Mouse (Mus musculus) limb, embryonic 13.5 days (tissue): ENCODE measurements around the gene Atp9a. TPM values are rescaled to one million over a fixed set of nuclear protein-coding genes. Genes with fewer than 3 reads are reported as not detected.
A peak's percentile ranks its signal among the peaks of the same experiment; 100 is the strongest.

Experiments
- ATAC-seq: fragments of 200-750 bp; cut with Nextera tagmentation; 2 replicates; pipeline ENCODE4 v1.8.0; 2017; ENCODE audit warnings: low read depth, moderate number of reproducible peaks, moderate TSS enrichment; ENCODE audit not compliant: low FRiP score
- H3K27ac ChIP-seq: fragments of 300-500 bp; sonication (generic); 2 replicates; pipeline ENCODE4 v1.5.1; 2015; ENCODE audit warnings: inconsistent platforms, mild to moderate bottlenecking, moderate library complexity
- H3K27me3 ChIP-seq: fragments of 300-500 bp; sonication (generic); 2 replicates; pipeline ENCODE4 v1.6.1; 2015; ENCODE audit warnings: mild to moderate bottlenecking, inconsistent platforms
- H3K36me3 ChIP-seq: fragments of 300-500 bp; sonication (generic); 2 replicates; pipeline ENCODE4 v1.6.1; 2015; ENCODE audit warnings: inconsistent platforms, mild to moderate bottlenecking, moderate library complexity
- H3K4me1 ChIP-seq: fragments of 300-500 bp; sonication (generic); 2 replicates; pipeline ENCODE4 v1.6.1; 2015; ENCODE audit warnings: inconsistent platforms
- H3K4me2 ChIP-seq: fragments of 300-500 bp; sonication (generic); replicated peaks from 2 replicates; pipeline ENCODE4 v1.6.1; 2015; ENCODE audit warnings: inconsistent platforms, mild to moderate bottlenecking, moderate library complexity
- H3K4me3 ChIP-seq: fragments of 300-500 bp; sonication (generic); 2 replicates; pipeline ENCODE4 v1.5.1; 2015; ENCODE audit warnings: moderate library complexity, mild to moderate bottlenecking, inconsistent platforms
- H3K9ac ChIP-seq: fragments of 300-500 bp; sonication (generic); 2 replicates; pipeline ENCODE4 v1.6.1; 2015; ENCODE audit warnings: mild to moderate bottlenecking, inconsistent platforms
- H3K9me3 ChIP-seq: fragments of 300-500 bp; sonication (generic); 2 replicates; pipeline ENCODE4 v1.6.1; 2016; ENCODE audit warnings: inconsistent platforms
- WGBS: fragments of 180-500 bp; shearing (Covaris S2); methylation state at CpG from one replicate; pipeline ENCODE4 v1.1.7; 2015; 5-methylcytosine and 5-hydroxymethylcytosine counted together
- polyA plus RNA-seq: library from polyadenylated mRNA; unstranded; fragments of >200 nt; fragmentation: Nextera tagmentation; extraction: Ambion mirVana; gene quantifications from 2 replicates; pipeline ENCODE4 v1.2.1, GENCODE M21; 2015

Gene Atp9a
- polyA plus RNA-seq: 22.3 and 22.6 TPM in 2 replicates

DNA sequence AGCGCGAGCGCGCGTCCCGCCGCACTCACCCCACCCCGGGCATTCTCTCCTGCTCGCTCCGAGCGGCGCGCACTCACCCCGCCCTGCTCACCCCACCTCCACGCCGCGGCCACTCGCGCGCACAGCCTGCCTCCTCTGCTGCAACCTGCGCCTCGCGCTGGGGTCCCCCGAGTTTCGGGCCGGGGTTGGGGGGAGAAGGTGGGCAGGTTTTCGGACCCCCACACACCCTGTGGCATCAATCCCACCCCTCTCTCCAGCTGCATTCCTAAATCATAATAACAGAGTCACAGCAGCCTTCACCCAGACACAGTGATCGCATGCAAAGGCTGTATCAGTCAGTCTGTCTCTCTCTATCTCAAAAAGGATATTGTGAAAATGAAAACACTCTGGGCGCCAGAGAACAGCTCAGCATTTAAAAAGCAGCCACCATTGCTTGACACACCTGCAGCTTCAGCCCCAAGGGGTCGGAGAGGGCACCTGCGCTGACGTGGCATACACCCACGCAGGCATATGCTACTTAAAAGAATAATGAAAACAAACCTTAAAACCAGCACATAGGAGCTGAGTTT is at the start of gene Atp9a:
TSS of gene Atp9a (minus strand) at position 351 of the 569 bp plus-strand sequence.
- peak; percentile 52 for ATAC-seq
- H3K4me2 ChIP-seq: peak within 1 kb of the TSS; percentile 76
- H3K9me3 ChIP-seq: peaks cover 5% of the 10 kb centered on the region; the same call in 1 of the 2 replicates
- H3K27ac ChIP-seq: peak within 1 kb of the TSS; percentile 72
- no peaks in the 10 kb centered on the region for H3K36me3 ChIP-seq
- peak within 1 kb of the TSS; percentile 88 for H3K4me3 ChIP-seq
- H3K4me1 ChIP-seq: 0 out of 2 replicates have a peak, but pooled peaks cover 2% of the 10 kb centered on the region
- peak within 1 kb of the TSS; percentile 82 for H3K9ac ChIP-seq
- H3K27me3 ChIP-seq: no peaks in the 10 kb centered on the region
- 7% methylated on average over 32 of the region's 33 CpGs for WGBS

DNA sequence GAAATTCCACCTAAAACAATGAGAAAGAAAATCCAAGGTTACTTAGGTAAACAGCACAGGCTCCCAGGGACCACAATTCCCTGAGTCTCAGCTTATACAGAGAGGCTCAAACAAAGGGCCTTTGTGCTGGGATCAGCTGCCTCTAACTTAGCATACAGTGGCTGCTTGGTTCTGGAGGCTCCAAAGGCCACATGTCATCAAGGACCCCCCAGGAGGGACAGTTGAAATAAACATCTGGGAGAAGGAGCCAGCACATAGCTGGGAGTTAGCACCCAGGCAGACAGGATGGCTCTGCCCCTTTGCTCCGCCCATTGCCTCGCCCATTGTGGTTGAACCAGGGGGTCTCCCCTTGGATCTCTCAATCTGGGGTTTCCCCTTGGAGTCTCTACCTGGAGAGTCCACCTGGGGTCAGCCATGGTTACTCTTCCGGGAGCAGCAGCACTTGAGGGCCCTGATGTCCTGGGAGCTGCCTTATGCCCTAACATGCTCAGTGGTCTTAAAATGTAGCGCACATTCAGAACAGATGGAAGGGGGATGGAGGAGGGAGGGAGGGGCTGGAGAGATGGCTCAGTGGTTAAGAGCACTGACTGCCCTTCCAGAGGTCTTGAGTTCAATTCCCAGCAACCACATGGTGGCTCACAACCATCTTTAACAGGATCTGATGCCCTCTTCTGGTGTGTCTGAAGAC is 49.0 kb upstream of the Atp9a start:
- Histone ChIP-seq H3K4me3 (no peak overlapping the region), H3K9me3 (no peaks in the 10 kb centered on the region), H3K4me1 (peaks cover 6% of the 10 kb centered on the region), H3K4me2 (no peak overlapping the region), H3K27ac (no peak overlapping the region; the same call in 1 of the 2 replicates), H3K27me3 (no peaks in the 10 kb centered on the region), H3K36me3 (no peaks in the 10 kb centered on the region), H3K9ac (no peak overlapping the region)
- 69% methylated on average over 4 of the region's 4 CpGs for WGBS
- ATAC-seq: no peak

DNA sequence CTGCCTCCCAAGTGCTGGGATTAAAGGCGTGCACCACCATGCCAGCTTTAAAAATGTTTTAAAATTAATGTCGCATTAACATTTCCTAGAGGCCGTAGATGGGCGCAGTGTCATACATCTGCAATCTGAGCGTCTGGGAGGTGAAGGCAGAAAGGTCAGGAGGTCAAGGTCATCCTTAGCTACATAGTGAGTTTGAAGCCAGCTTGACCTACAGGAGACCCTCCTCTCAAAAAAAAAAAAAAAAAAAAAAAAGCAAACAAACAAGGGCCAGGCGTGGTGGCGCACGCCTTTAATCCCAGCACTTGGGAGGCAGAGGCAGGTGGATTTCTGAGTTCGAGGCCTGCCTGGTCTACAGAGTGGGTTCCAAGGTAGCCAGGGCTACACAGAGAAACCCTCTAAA is 44.0 kb upstream of the Atp9a start:
- H3K27ac ChIP-seq: no peak overlapping the region
- H3K9me3 ChIP-seq: no peaks in the 10 kb centered on the region
- no peaks in the 10 kb centered on the region for H3K4me1 ChIP-seq
- ATAC-seq: no peak
- H3K27me3 ChIP-seq: no peaks in the 10 kb centered on the region
- H3K9ac ChIP-seq: no peak overlapping the region
- no peak overlapping the region for H3K4me3 ChIP-seq
- 93% methylated on average over 9 of the region's 9 CpGs for WGBS
- no peaks in the 10 kb centered on the region for H3K36me3 ChIP-seq
- no peak overlapping the region for H3K4me2 ChIP-seq

DNA sequence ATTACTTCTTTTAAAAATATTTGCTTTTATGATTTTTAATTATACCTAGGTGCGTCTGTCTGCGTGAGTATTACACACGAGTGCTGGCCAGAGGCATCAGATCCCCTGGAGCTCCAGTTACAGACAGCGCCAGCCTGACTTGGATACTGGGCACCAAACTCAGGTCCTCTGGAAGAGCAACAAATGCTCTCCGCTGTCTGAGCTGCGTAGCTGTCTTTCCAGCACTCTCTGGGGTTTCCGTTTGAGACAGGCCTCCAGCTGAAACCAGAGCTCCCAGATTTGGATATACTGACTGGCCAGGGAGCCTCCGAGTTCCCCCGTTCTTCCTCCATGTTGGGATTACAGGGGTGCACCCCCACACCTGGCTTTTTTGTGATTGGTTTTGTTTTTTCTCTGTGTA is 38.4 kb upstream of the Atp9a start:
- Histone ChIP-seq H3K27me3 (no peaks in the 10 kb centered on the region), H3K36me3 (no peaks in the 10 kb centered on the region), H3K27ac (0 out of 2 replicates have a peak overlapping the region, but pooled peaks have one; percentile 2), H3K9me3 (no peaks in the 10 kb centered on the region), H3K4me2 (no peak overlapping the region), H3K4me3 (no peak overlapping the region), H3K4me1 (peaks cover 11% of the 10 kb centered on the region), H3K9ac (no peak overlapping the region)
- WGBS: 28% methylated on average over 9 of the region's 9 CpGs
- no peak for ATAC-seq

DNA sequence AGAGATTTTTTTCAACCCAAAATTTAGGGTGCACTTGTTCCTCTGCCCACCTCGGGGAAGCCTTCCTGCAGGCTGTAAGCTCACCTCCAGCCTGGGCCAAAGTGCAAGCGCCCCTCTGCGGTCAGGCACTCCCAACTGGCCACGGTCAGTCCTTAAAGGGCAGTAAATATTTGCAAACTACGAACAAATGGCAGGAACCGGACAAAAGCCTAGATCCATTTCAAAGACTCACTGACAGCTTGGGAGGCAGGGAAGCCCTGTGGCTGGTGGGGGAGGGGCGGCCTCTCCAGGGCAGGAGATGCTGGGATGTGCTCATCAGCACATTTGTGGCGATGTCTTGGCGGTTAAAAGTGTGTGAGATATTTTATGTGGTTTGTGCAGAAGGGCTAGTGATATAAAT is 37.8 kb upstream of the Atp9a start:
- ATAC-seq: no peak
- Histone ChIP-seq H3K4me3 (no peak overlapping the region), H3K4me1 (peaks cover 11% of the 10 kb centered on the region), H3K27ac (no peak overlapping the region), H3K4me2 (no peak overlapping the region), H3K9me3 (no peaks in the 10 kb centered on the region), H3K36me3 (no peaks in the 10 kb centered on the region), H3K27me3 (no peaks in the 10 kb centered on the region), H3K9ac (no peak overlapping the region)
- 16% methylated on average over 9 of the region's 9 CpGs for WGBS

DNA sequence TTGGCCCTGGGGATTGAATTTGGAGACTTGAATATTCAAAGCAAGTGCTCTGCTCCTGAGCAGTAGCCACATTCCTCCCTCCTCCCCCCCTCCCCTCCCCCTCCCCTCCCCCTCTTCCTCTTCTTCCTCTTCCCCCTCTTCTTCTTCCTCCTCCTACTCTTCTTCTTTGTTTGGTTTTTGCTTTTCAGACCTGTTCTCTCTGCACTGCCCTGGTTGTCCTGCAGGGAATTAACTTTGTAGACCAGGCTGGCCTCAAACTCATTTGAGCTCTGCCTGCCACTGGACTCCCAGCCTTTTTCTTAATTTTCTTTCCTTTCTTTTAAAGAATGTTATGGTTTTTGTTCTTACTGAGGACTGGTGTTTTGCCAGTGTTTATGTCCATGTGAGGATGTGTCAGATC is 35.3 kb upstream of the Atp9a start:
- Histone ChIP-seq H3K27ac (no peak overlapping the region), H3K9me3 (no peaks in the 10 kb centered on the region), H3K27me3 (no peaks in the 10 kb centered on the region), H3K4me2 (no peak overlapping the region), H3K36me3 (no peaks in the 10 kb centered on the region), H3K9ac (no peak overlapping the region), H3K4me1 (peaks cover 11% of the 10 kb centered on the region), H3K4me3 (no peak overlapping the region)
- no peak for ATAC-seq

DNA sequence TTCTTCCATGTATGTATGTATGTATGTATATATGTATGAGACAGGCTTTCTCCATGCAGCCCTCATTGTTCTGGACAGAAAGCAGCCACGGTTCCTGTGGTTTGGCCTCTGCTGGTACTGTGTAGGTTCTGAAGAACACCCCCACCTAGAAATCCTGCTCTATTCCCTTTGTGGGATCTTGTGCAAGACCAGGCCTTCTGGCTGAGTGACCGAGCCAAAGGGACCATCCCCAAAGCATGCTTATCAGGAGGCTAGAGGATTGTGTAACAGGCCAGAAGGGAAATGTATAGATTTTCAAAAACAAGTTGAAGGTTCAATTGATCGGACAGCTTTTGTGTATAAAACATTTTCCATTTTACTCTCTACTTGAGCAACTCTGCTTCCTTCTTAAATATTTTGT is 34.0 kb upstream of the Atp9a start:
- Histone ChIP-seq H3K4me2 (no peak overlapping the region), H3K27ac (no peak overlapping the region), H3K27me3 (no peaks in the 10 kb centered on the region), H3K9ac (no peak overlapping the region), H3K4me1 (peaks cover 11% of the 10 kb centered on the region), H3K4me3 (no peak overlapping the region), H3K9me3 (no peaks in the 10 kb centered on the region), H3K36me3 (no peaks in the 10 kb centered on the region)
- 85% methylated on average over 3 of the region's 3 CpGs for WGBS
- ATAC-seq: no peak

DNA sequence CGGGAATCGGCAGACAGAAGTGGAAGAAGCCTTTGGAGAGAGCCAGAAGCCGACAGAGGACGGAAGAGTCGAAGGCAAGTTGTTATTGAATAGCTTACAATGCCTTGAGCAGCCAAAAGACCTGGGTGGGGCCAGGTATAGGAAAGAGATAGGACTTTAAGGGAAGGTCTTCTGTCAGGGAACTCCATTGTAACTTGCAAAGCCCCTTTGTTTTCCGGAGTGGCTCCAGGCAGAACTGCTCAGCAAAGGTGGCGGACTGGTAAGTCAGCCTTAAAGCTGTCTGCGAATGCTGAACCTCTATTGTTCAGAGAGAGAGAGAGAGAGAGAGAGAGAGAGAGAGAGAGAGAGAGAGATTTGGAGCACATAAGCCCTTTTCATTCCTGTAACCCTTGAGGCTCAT is 27.1 kb upstream of the Atp9a start:
- ATAC-seq: no peak
- H3K9ac ChIP-seq: no peak overlapping the region
- H3K27ac ChIP-seq: no peak overlapping the region
- no peak overlapping the region for H3K4me2 ChIP-seq
- peaks cover 21% of the 10 kb centered on the region for H3K4me1 ChIP-seq
- H3K27me3 ChIP-seq: peaks cover 54% of the 10 kb centered on the region
- 70% methylated on average over 8 of the region's 8 CpGs for WGBS
- no peaks in the 10 kb centered on the region for H3K36me3 ChIP-seq
- H3K9me3 ChIP-seq: no peaks in the 10 kb centered on the region
- no peak overlapping the region for H3K4me3 ChIP-seq

DNA sequence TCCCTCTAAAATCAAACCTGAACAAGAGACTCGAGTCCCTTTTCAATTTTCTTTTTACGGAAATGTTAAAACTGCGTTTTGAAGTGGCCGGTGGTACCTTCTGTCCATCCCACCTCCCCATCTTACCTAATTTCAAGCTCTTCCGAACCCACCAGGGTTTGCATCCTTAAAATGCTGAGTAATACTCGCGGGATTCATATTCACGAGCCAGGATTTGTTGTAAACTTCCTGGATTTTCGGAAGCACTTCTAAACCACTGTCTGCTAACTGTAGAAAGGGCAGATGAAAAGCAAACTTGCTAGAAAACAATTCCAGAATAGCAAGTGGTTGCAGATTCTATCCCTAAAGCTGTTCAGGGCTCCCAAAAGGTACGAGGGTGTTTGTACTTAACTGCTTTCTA is 25.4 kb upstream of the Atp9a start, which contains the start of gene Sall4:
TSS of gene Sall4 (minus strand) at position 362 of the 400 bp plus-strand sequence.
- no peak within 1 kb of the TSS for H3K27ac ChIP-seq
- H3K4me2 ChIP-seq: peak within 1 kb of the TSS; percentile 97
- ATAC-seq: no peak
- peak within 1 kb of the TSS; percentile 56 for H3K4me3 ChIP-seq
- 12% methylated on average over 10 of the region's 10 CpGs for WGBS
- H3K9ac ChIP-seq: peak within 1 kb of the TSS; percentile 61
- H3K9me3 ChIP-seq: no peaks in the 10 kb centered on the region
- H3K36me3 ChIP-seq: no peaks in the 10 kb centered on the region
- peaks cover 70% of the 10 kb centered on the region for H3K27me3 ChIP-seq
- peaks cover 22% of the 10 kb centered on the region for H3K4me1 ChIP-seq

DNA sequence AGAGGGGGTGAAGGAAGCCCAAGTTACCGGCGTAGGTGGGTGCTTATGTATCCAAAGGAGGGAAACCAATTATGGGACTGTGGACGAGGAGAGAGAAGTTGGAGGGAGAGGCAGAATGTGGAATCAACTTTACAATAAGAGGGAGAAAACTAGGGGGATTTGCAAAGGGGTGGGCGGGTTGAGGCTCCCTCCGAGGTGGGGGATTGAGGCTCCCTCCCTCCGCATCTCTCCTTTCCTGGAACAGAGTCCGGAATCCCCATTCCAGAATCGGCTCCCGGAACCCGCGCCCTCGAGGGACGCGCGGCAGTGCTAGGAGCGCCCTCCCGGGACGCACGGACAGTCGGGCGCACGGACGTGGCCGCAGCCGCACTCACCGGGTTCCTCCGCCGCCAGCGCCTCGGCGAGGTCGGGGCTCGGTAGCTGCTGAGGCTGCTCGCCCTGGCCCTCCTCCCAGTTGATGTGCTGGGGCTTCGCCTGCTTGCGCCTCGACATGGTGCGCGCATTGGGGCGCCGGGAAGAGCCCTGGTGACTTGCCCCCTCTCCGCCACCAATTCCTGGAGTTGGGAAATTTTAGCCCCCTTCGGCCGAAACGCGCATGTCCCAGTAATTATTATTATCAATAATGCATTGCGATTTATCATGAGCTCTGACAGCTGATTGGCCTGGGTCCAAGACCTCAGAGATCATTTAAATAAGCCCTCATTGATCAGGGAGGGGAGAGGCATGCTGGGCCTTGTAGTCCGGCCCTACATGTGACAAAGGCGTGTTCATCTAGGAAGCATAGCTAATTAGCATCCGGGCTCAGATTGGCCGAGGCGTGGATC is 24.5 kb upstream of the Atp9a start:
- H3K36me3 ChIP-seq: no peaks in the 10 kb centered on the region
- peak overlapping the region; percentile 56 for H3K4me3 ChIP-seq
- H3K9ac ChIP-seq: peak overlapping the region; percentile 67
- peak overlapping the region; percentile 97 for H3K4me2 ChIP-seq
- WGBS: under 1% methylated on average over 52 of the region's 52 CpGs
- H3K9me3 ChIP-seq: no peaks in the 10 kb centered on the region
- H3K27me3 ChIP-seq: peaks cover 77% of the 10 kb centered on the region
- H3K4me1 ChIP-seq: peaks cover 30% of the 10 kb centered on the region
- ATAC-seq: no peak
- no peak overlapping the region for H3K27ac ChIP-seq

DNA sequence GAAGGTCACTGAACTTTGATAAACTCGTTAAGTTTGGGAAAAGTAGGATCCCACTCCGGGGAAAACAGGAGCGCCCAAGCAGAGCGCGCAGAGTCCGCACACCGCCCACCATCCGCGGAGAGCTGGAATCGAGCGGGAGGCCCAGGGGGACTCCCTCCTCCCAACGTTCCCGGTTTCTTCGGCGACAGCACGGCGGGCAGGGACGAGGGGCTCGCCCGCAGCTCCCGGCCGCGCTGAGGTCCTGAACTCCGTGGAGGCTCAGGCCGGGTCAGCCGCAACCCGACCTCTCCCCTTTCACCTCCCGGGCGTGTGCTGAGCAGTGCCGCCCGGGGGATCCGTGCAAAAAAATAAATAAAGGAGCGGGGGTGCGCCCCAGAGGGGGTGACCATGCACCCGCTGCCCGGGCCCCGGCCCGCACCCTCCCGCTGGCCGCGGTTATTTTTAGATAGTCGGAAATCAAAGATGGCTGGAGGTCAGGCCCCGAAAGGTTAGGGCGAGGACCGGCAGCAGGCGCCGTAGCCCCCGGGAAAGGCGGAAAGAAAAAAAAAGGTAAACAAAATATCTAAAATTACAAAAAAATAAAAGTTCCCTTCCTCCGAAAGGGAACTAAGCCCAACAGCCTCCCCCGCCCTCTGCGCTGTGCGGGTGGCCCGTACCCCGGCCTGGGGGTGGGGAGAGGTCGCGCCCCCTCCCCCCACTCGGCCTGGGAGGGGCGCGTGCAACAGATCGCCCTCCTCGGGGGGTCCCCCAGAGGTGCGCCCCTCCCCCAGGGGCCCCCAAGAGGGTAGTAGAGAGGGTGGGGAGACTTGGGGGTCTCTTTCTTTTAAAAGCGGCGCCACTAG is 23.7 kb upstream of the Atp9a start:
- Histone ChIP-seq H3K36me3 (no peaks in the 10 kb centered on the region), H3K4me2 (peak overlapping the region; percentile 97), H3K27me3 (peaks cover 83% of the 10 kb centered on the region), H3K27ac (no peak overlapping the region), H3K4me1 (peaks cover 30% of the 10 kb centered on the region), H3K9ac (peak overlapping the region; percentile 67), H3K4me3 (peak overlapping the region; percentile 56), H3K9me3 (no peaks in the 10 kb centered on the region)
- no peak; the same call in 1 of the 2 replicates for ATAC-seq
- under 1% methylated on average over 62 of the region's 65 CpGs for WGBS
